Mouse (Mus musculus) ovary, postnatal 14 days (tissue): ENCODE measurements around the gene Slirp.

Experiments
- DNase-seq: peaks from one replicate; pipeline ENCODE4 v3.0.0; 2022; ENCODE audit warnings: low spot score

The Slirp gene

GRCm38 (mm10) chr12:87443700-87444122, at the start of gene Slirp, which contains the start of gene Alkbh1:
Gene Slirp (plus strand): TSS chr12:87443896.
Gene Alkbh1 (minus strand): TSS chr12:87444017.
- DNase-seq: peak; percentile 82

- DNase-seq: no peak
Observed at GRCm38 (mm10) chr12:87394316-87394715, 49.4 kb upstream of the Slirp start.

GRCm38 (mm10) chr12:87397126-87397525, 46.6 kb upstream of the Slirp start:
- DNase-seq: no peak

GRCm38 (mm10) chr12:87397811-87398417, 45.8 kb upstream of the Slirp start:
- DNase-seq: no peak

- no peak for DNase-seq
Observed at GRCm38 (mm10) chr12:87399119-87399819, 44.4 kb upstream of the Slirp start.

DNA sequence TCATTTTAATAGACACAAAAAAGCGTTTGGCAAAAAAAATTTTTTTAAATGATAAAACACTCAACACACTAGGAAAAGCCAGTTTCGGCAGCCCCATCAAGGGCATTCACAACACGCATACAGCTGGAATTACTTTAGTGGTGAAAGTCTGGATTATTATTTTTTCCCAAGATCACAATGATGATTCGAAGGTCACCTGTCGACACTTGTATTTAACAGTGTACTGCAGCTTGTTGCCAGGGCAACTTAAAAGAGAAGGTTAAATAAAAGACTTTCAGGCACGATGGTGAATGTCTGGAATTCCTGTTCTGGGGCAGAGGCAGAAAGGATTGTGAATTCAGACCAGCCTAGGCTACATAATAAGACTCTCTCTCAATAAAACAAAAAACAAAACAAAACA, 41.8 kb upstream of the Slirp start:
- DNase-seq: no peak

GRCm38 (mm10) chr12:87405165-87405564, 38.5 kb upstream of the Slirp start:
- DNase-seq: no peak

- no peak for DNase-seq
Observed at GRCm38 (mm10) chr12:87405721-87406120, 38.0 kb upstream of the Slirp start.

DNA sequence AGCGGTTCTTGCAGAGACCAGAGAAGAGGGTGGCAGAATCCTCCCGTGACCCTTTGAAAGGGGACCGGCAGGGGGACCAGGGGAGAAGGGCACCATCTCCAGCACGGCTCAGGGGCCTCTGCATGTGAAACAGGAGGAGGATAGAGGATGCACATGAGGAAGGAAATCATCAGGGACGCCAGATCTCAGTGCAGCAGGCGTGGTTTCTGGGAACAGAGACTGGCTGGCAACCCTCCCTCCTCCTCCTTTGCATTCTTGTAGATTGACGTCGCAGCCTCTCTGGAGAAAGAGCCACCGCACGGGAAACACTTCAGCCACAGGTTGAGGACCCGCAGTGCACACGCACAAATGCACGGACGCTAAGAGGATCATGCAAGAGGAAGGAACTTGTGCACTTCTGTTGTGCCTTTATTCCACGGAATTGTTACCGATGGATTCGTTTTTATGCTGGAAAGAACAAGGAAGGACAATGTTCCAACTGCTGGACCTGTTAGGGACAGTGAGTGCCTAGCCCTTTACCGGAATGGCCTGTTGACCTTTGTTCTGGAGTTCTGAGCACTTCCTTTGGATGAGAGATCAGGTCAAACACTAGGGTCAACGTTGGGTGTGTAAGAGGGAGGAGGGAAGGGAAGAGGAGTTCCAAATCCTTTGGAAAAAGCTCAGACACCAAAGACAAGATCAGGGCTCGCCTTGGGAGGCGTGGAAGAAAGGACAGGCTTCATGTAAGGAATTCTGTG, 35.7 kb upstream of the Slirp start:
- DNase-seq: no peak

GRCm38 (mm10) chr12:87409123-87409522, 34.6 kb upstream of the Slirp start:
- DNase-seq: no peak

DNA sequence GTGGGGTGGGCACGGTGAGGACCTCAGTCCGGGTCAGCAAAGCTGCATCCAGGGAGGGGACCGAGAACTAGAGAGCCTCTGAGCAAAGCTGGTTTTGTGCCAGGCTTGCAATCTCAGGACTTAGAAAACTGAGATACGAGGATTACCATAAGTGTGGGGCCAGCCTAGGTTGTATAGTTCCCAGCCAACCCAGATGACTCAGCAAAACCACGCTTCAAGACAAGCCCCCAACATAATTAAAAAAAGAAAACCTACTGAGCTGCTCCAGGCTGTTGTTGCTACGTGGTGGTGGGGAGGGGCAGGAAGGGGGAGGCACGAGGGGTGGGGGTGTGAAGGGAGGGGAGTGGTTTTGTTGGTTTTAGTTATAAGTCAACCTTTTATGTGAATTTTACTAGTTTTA, 32.7 kb upstream of the Slirp start:
- DNase-seq: no peak

GRCm38 (mm10) chr12:87413179-87413790, 30.4 kb upstream of the Slirp start:
- peak; percentile 66 for DNase-seq

GRCm38 (mm10) chr12:87415358-87415757, 28.3 kb upstream of the Slirp start:
- DNase-seq: no peak

GRCm38 (mm10) chr12:87416690-87417089, 27.0 kb upstream of the Slirp start:
- peak; percentile 39 for DNase-seq

GRCm38 (mm10) chr12:87418921-87419320, 24.8 kb upstream of the Slirp start:
- no peak for DNase-seq

DNA sequence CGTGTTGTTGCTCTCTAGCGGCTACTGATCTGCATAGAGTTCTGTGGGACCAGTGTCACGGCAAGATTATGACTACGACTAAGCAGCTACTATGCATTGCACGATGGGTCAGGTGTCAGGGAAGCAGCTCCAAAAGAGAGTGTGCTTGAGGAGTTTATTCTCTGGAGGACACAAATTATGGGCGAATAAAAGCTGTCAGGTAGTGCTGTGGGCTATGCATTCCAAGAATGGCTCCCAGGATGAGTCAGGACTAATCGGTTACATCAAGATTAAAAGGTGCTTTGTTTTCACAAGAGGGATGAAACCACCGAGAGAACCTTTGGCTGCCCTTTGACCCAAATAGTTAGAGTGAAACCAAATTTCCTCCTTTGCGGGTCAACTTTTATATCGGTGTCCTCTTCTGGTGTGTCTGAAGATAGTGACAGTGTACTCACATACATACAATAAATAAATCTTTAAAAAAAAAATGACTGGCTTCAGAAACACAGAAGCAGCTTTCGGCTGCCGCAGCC, 23.7 kb upstream of the Slirp start:
- no peak for DNase-seq

DNA sequence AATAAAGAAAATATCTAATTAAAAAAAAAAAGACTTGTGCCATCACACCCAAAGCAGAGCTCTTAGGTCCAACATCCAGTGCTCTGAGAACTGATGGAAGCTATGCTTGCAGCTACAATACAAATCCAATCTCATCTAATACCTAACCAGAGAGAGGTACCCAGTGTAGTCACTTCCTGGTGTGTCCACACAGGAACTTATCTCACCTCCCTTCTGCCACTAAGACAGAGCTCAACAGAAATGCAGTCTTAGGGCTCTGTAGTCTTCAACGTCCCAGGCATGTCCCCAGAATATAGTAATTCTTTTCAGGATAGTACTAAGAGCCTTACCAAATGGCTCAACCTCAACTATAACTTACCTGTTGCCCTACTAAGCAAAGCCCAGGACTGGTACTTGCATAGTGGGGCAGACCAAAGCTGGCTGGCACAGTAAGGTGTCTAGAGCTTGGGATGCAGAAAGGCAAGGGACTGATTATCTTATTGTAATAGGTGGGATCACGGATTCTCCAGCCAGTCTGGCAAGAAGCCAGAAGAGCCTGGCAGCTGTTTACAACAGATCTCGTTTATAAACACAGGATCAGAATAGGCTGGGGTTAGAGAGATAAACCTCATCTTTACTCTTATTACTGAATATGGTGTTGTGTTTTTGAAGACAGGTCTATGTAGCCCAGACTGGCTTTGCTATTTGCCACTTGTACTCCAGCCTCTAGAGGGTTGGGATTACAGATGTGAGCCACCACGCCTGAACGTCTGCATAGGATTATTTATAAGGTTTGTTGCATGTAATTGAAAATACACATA, 21.8 kb upstream of the Slirp start:
- DNase-seq: no peak

- DNase-seq: no peak
Observed at GRCm38 (mm10) chr12:87423700-87424099, 20.0 kb upstream of the Slirp start.

GRCm38 (mm10) chr12:87424516-87424915, 19.2 kb upstream of the Slirp start:
- no peak for DNase-seq

DNA sequence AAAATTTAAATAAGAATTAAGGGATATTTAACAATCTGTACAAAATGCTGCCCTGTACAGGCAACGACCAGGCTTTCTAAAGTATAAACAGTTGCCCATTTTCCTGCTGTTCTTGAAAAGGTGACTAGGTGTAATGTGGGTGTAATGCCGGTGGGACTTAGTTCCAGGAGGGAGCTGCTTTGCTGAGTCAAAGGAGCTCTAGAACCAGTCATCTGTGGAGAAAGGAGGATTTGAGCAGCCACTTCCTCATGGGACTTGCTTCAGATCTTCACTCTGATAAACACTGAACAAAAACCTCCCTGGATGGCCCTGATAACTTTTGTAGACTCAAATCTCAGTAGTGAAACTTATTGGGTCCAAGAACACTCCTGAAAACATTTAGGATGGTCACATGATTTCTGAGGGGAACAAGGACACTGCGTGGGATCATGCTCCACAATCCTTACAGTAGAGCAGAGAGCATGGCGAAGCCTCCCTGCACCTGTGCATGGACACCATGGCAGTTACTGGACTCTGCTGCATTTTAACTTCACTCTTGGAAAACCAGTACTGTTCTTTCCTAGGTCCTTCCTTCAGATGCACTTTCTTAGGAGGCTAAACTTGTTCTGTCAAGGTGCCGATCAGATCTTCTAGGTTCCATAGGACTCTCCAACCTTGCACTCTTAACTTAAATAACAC, 17.2 kb upstream of the Slirp start:
- DNase-seq: no peak

DNA sequence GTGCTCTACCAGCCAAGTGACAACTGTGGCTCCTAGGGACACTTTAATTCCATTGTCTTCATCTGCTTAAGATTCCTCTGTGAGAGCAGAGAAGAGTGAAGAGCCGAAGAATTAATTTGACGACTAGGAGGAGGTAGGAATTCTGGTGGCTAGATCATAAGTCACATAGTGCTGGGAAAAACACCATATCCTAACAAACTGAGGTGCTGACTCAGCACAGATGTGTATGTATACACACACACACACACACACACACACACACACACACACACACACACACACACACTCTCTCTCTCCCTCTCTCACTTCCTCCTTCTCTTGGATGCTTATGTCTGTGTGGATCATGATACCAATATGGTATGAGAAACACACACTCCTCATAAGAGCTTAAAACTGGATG, 15.4 kb upstream of the Slirp start:
- no peak for DNase-seq
